Mouse (Mus musculus): Measurements from ENCODE around the gene Tesc.

Tesc gene

DNA sequence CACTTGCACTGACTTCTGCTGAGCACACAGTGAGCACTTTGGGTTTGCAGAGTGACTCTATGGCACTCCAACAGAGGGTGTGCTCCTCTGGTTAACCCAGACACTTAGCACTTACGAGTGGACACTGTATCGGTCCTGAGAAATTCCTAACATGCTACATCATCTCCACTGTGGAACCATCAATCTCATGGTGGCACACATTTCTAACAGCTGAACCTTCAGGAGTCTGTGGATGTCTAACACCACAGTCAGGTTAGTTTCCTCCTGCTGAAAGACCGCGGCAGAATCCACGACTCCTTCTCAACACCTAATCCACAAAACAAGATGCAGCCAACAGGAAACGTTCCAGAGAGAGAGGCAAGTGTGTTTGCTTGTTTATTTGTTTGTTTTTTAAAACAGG, 51.0 kb downstream of the Tesc start:
- DNase-seq = no peak

GRCm38 (mm10) chr5:118079354-118079753, 51.8 kb downstream of the Tesc start:
- DNase-seq = no peak

DNA sequence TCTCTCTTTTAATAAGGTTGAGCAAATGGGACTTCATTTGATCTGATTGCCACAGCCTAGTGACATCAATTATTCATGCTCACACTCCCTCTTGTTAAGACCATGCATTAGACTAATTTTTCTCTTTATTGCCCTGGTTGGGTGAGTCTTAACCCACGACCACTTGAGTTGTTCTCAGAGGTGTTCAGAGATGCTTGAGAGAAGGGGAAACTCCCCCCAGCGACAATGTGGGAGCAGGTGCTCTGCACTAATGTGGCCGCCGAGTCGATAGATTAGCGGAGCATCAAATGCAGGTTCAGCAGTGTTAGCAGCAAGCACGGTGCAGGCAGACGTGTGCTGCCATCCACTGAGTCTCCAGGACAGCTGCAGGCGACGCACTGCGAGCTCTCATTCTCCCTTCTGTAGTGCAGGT, 52.3 kb downstream of the Tesc start:
- DNase-seq = no peak

DNA sequence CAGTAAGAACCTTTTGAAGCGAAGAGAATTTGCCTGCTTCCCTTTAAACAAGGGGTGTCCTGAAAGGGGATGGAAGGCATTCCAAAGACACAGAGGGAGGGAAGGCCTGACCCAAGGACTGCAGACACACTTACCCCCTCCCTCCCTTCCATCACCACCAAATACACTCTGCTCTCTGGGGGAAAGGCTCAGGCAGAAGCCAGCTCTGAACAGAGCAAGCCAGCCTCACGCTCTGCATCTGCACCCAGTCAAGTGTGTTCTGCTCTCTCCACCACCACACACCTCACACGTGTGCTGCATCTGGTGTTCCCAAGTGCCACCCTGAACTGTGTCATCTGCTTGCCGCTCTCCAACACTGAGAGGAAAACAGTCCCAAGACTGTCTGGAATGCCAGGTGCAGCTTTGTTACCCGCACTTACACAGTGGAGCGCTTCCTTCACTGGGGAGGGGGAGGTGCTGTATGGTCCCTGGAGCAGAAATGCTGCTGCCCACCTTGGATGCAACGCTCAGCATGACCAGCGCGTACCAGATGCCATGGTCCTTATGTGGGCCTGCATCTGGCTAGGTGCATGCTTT, 53.9 kb downstream of the Tesc start:
- DNase-seq = no peak

GRCm38 (mm10) chr5:118081996-118082395, 54.5 kb downstream of the Tesc start:
- no peak for DNase-seq

- DNase-seq = peak; percentile 58
These were observed 55.6 kb downstream of the Tesc start for GRCm38 (mm10) chr5:118083060-118083638.

DNA sequence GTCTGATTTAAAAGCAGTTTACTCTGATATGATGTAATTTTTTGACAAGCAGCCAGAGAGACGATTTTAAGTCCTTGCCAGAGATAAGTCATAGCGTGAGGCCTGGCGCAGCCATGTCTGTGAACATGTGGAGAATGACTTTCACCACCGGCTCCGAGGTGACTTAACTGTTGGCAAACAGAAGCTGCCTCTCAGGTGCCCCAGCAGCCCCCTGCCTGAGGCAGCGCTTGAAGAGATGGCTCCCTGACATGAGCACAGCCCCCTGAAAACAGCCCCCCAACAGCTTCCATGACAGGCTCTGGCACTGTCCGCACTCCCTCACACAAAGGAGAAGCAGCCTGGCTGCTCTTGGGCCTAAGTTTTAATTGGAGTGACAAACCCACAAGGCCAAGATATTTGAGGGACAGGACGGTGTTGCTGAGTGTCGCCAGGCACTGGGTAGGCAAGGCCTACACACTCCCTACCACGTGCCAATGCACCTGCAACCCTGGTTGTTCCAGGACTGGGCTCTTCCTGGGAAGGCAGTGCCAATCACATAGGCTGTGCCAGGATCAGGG, 56.7 kb downstream of the Tesc start:
- no peak for DNase-seq

DNA sequence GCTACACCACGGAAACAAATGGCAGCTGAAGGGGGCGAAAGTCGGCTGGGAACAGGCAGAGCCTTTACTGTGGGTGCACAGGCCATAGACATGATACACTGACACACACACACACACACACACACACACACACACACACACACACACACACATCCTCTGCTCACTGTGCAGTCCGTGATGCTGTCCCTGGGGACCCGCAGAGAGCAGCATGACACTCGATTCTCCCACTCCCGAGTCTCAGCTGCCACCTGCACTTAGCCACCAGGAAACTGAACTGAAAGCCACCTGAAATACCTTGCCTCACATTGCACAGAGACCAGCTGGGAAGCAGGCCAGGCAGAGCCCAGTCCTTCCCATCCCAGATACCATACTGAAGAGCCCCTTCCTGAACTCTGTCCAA, 57.8 kb downstream of the Tesc start:
- no peak for DNase-seq

GRCm38 (mm10) chr5:118086956-118087355, 59.4 kb downstream of the Tesc start:
- no peak for DNase-seq

- peak; percentile 88 for DNase-seq
These were observed 61.6 kb downstream of the Tesc start for GRCm38 (mm10) chr5:118089102-118089501.

- DNase-seq = no peak
These were observed 62.6 kb downstream of the Tesc start for GRCm38 (mm10) chr5:118090101-118090500.

GRCm38 (mm10) chr5:118090837-118091236, 63.3 kb downstream of the Tesc start:
- no peak for DNase-seq

GRCm38 (mm10) chr5:118093321-118094035, 65.9 kb downstream of the Tesc start:
- DNase-seq = no peak

- no peak for DNase-seq
These were observed 67.9 kb downstream of the Tesc start for GRCm38 (mm10) chr5:118095433-118095832.

DNA sequence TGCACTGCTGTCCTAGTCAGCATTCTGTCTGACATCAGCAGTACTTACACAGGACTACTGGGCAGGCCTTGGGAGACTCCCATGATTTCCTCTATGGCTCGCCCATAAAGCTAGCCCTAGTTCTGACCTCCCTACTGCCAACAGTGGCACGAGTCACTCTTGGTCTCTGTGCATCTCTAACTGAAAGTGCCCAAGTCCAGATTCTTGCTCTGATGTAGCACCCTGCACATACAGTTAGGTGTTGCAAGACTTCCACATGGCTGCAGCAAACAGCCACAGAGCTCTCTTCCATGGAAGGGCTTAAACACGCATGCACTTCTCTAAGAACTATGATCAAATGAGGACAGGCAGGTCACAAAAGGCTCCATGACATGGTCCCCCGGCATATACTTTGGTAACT, 68.3 kb downstream of the Tesc start:
- DNase-seq = no peak

- DNase-seq = no peak
These were observed 68.8 kb downstream of the Tesc start for GRCm38 (mm10) chr5:118096317-118096716.

DNA sequence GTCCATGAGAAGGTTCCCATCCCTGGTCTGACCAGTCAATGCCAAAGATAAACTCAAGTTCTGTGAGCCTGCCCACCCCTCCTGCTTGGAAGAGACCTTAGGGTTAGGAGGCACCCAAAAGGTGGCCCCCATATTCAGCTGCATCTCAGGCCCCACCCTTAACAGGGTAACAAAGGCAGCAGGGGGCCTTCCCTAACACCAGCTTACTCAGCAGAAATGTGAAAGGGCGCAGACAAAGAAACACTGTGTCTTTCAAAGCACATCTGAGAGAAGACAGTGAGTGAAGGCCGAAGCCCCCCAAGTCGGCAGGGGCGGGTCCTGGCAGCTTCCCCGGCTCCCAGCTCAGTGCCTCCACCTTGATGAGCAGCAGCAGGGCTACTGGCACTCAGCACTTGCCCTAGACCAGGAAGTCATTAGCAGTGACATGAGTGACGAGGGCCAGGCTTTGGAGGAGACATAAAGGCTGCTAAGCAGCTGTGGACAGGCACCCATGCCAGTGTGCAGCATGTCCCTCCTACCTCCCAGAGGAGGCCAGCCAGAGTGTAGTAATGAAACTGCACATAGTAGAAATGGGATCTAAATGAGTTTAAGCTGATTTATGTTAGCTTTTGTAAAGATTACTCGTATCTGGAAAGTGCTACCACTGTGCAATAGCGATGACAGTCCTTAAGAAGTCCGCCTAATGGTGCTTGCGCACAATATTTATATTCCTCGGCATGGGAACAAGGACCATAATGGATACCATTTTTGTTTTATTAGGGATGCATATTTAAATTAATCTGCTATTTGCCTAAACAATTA, 71.7 kb downstream of the Tesc start:
- DNase-seq = no peak

DNA sequence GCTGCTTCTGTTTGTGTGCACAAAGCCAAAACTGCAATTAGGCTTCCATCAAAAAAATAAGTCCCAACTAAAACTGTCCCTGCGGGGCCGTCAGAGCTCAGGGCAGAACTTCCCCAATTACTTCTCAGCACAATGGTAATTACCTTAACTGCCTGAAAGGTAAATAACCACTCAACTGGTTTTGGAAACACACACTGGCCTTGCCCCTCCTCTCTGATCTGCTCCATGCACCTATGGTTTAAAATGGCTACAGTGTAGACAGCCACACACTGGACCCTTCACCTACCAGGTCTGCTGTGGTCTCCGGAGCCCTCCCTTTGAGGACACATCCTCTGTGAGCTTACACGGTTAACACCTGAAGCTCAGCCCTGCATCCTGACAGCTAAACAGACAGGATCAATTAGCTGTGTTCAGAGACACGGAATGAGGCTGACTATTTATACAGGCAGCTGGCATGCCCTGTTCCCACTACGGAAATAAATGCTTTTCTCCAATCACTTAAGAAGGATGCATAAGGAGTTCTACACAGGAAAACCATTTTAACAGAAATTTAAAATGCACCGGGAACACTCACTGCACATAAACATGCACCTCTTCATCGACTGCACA, 72.4 kb downstream of the Tesc start:
- DNase-seq = no peak

- DNase-seq = no peak
These were observed 78.0 kb downstream of the Tesc start for GRCm38 (mm10) chr5:118105536-118105935.

DNA sequence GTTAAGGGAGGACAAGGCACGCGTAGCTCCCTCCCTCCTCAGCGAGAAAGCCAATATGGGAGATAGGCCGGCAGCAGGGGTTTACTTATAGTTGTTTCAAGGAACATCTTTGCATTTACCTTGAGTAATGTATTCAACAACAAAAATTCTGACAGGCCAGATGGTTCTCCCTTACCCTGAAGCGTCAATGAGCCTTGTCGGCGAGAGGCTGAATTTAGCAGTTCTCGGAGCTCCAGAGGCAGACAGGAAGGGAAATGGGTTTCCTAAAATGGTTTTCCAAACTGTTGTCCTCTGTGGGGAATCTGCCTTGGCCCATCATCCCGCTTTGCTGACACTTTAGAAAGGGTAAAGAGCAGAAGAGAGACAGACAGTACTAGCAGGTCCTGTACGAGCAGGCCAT, 79.1 kb downstream of the Tesc start:
- DNase-seq = no peak

GRCm38 (mm10) chr5:118108124-118108793, 80.7 kb downstream of the Tesc start:
- peak; percentile 96 for DNase-seq

- DNase-seq = peak; percentile 68
These were observed 81.4 kb downstream of the Tesc start for GRCm38 (mm10) chr5:118108794-118109440.
